Mouse (Mus musculus) C2C12 (cell line): ENCODE measurements around the gene Wipf2.

ENCODE experiments used
- CTCF ChIP-seq: IDR thresholded peaks from one replicate; pipeline ENCODE4 v1.5.1; 2011; ENCODE audit not compliant: control insufficient read depth, insufficient read depth, insufficient read length
- MAX ChIP-seq: IDR thresholded peaks from one replicate; pipeline ENCODE4 v1.6.1; 2011; ENCODE audit warnings: mild to moderate bottlenecking, control low read depth
- MYOD1 ChIP-seq: IDR thresholded peaks from one replicate; pipeline ENCODE4 v1.6.1; 2011; ENCODE audit warnings: low read depth; ENCODE audit not compliant: control insufficient read depth, insufficient read length
- USF1 ChIP-seq: IDR thresholded peaks from one replicate; pipeline ENCODE4 v1.6.1; 2011; ENCODE audit warnings: low read depth, mild to moderate bottlenecking, control low read depth, moderate library complexity

- TF ChIP-seq CTCF: no peak
- no peak for TF ChIP-seq MAX
- no peak for TF ChIP-seq USF1
- TF ChIP-seq MYOD1: no peak
Observed at GRCm38 (mm10) chr11:98928186-98928893, 64.9 kb downstream of the Wipf2 start.
